Comparison of ENCODE assay signal across 12 mouse cellular contexts in genomic region chr15:27723746-27724145, GRCm38 (mm10). TPM values are rescaled to one million over a fixed set of nuclear protein-coding genes. Genes with fewer than 3 reads are reported as not detected.
A peak's percentile ranks its signal among the peaks of the same experiment; 100 is the strongest.
DNase-seq lines count a peak whose midpoint lies in the region; ATAC-seq lines count a peak whose summit lies in the region.
"Had no signal": no experiment of that assay in that cellular context is flagged by ENCODE, and none has a peak within 500 bp of the region (broad histone marks: within the 10 kb centered on the region; RNA-seq: fewer than 3 reads in every experiment).

No protein-coding gene starts in this region.

- no peaks in the 10 kb centered on the region for H3K36me3 ChIP-seq in forebrain, embryonic 10.5 days (replicated peaks)
- H3K36me3 ChIP-seq in forebrain, embryonic 14.5 days (ENCODE audit: control insufficient read depth, insufficient read depth, low read length): no peaks in the 10 kb centered on the region
- H3K36me3 ChIP-seq in kidney, embryonic 16.5 days (ENCODE audit: insufficient read depth, low read length): no peaks in the 10 kb centered on the region
- no peaks in the 10 kb centered on the region for H3K36me3 ChIP-seq in intestine, embryonic 14.5 days (ENCODE audit: control insufficient read depth, insufficient read depth, low read length)
- no peaks in the 10 kb centered on the region for H3K36me3 ChIP-seq in macrophage (ENCODE audit: inconsistent target)
- H3K36me3 ChIP-seq in hindbrain, embryonic 12.5 days: no peaks in the 10 kb centered on the region
- H3K36me3 ChIP-seq: midbrain, embryonic 13.5 days had no signal

- no peaks in the 10 kb centered on the region for H3K9me3 ChIP-seq in forebrain, embryonic 10.5 days
- H3K9me3 ChIP-seq in forebrain, embryonic 14.5 days (replicated peaks; ENCODE audit: control insufficient read depth, low read length): no peaks in the 10 kb centered on the region; the same call in 1 of the 2 replicates
- no peaks in the 10 kb centered on the region for H3K9me3 ChIP-seq in kidney, embryonic 16.5 days (ENCODE audit: low read length)
- H3K9me3 ChIP-seq in intestine, embryonic 14.5 days (ENCODE audit: control insufficient read depth, low read length): no peaks in the 10 kb centered on the region
- H3K9me3 ChIP-seq in hindbrain, embryonic 12.5 days (replicated peaks): no peaks in the 10 kb centered on the region; the same call in 1 of the 2 replicates

- H3K4me1 ChIP-seq in forebrain, embryonic 10.5 days: 0 out of 2 replicates have a peak, but pooled peaks cover 4% of the 10 kb centered on the region
- H3K4me1 ChIP-seq in forebrain, embryonic 14.5 days (ENCODE audit: control insufficient read depth, insufficient read depth, low read length): no peaks in the 10 kb centered on the region
- H3K4me1 ChIP-seq in kidney, embryonic 16.5 days (ENCODE audit: insufficient read depth, low read length): peaks cover 7% of the 10 kb centered on the region; the same call in 1 of the 2 replicates
- H3K4me1 ChIP-seq in intestine, embryonic 14.5 days (replicated peaks; ENCODE audit: control insufficient read depth, insufficient read depth, low read length): peaks cover 15% of the 10 kb centered on the region
- H3K4me1 ChIP-seq in hindbrain, embryonic 12.5 days: 0 out of 2 replicates have a peak, but pooled peaks cover 3% of the 10 kb centered on the region
- H3K4me1 ChIP-seq: midbrain, embryonic 13.5 days; neural tube, embryonic 13.5 days had no signal

- H3K79me2 ChIP-seq in macrophage (ENCODE audit: inconsistent target): no peaks in the 10 kb centered on the region

- no peak for ATAC-seq in forebrain, embryonic 14.5 days
- peak; percentile 69; the same call in 1 of the 2 replicates for ATAC-seq in kidney, embryonic 16.5 days (ENCODE audit: low FRiP score, low TSS enrichment)
- ATAC-seq in intestine, embryonic 14.5 days (replicated peaks; ENCODE audit: low FRiP score, low TSS enrichment, low read depth): no peak
- no peak for ATAC-seq in hindbrain, embryonic 12.5 days (ENCODE audit: low FRiP score)
- ATAC-seq: midbrain, embryonic 13.5 days had no signal

- no peak for DNase-seq in forebrain, embryonic 10.5 days (ENCODE audit: extremely low spot score, low spot score)
- no peak for DNase-seq in forebrain, embryonic 14.5 days (ENCODE audit: low spot score)
- no peak for DNase-seq in kidney, adult 8-10 months
- DNase-seq in intestine, embryonic 14.5 days (ENCODE audit: low spot score): no peak
- no peak for DNase-seq in cerebellum, adult 18-20 months
- DNase-seq: adrenal gland, postnatal 14 days; lung, postnatal 10 days had no signal

- H3K4me3 ChIP-seq in forebrain, embryonic 10.5 days: no peak overlapping the region
- H3K4me3 ChIP-seq in forebrain, embryonic 14.5 days (ENCODE audit: low read depth, low read length): no peak overlapping the region
- H3K4me3 ChIP-seq in kidney, embryonic 16.5 days (ENCODE audit: low read length): no peak overlapping the region
- no peak overlapping the region for H3K4me3 ChIP-seq in intestine, embryonic 14.5 days (ENCODE audit: low read depth, low read length)
- no peak overlapping the region for H3K4me3 ChIP-seq in macrophage (ENCODE audit: inconsistent target)
- H3K4me3 ChIP-seq in hindbrain, embryonic 12.5 days: no peak overlapping the region
- H3K4me3 ChIP-seq: midbrain, embryonic 13.5 days; neural tube, embryonic 13.5 days had no signal

- no peak overlapping the region for H3K9ac ChIP-seq in forebrain, embryonic 14.5 days (ENCODE audit: low read length)
- no peak overlapping the region for H3K9ac ChIP-seq in kidney, embryonic 16.5 days (replicated peaks; ENCODE audit: low read length)
- H3K9ac ChIP-seq in intestine, embryonic 14.5 days (ENCODE audit: low read length): no peak overlapping the region
- H3K9ac ChIP-seq in hindbrain, embryonic 12.5 days: no peak overlapping the region
- H3K9ac ChIP-seq: midbrain, embryonic 13.5 days; neural tube, embryonic 13.5 days had no signal

- no peaks in the 10 kb centered on the region for H3K27me3 ChIP-seq in forebrain, embryonic 10.5 days (ENCODE audit: poor library complexity, severe bottlenecking)
- H3K27me3 ChIP-seq in forebrain, embryonic 14.5 days (replicated peaks; ENCODE audit: control insufficient read depth, insufficient read depth, low read length): no peaks in the 10 kb centered on the region
- H3K27me3 ChIP-seq in kidney, embryonic 16.5 days (ENCODE audit: insufficient read depth, low read length): no peaks in the 10 kb centered on the region
- H3K27me3 ChIP-seq in intestine, embryonic 14.5 days (replicated peaks; ENCODE audit: control insufficient read depth, insufficient read depth, low read length): no peaks in the 10 kb centered on the region
- H3K27me3 ChIP-seq in hindbrain, embryonic 12.5 days: no peaks in the 10 kb centered on the region; the same call in 1 of the 2 replicates
- H3K27me3 ChIP-seq: midbrain, embryonic 13.5 days; neural tube, embryonic 13.5 days had no signal

- H3K4me2 ChIP-seq in forebrain, embryonic 14.5 days (ENCODE audit: low read length): no peak overlapping the region
- no peak overlapping the region for H3K4me2 ChIP-seq in kidney, embryonic 16.5 days (replicated peaks; ENCODE audit: low read depth, low read length)
- H3K4me2 ChIP-seq in intestine, embryonic 14.5 days (ENCODE audit: low read length): no peak overlapping the region
- no peak overlapping the region for H3K4me2 ChIP-seq in hindbrain, embryonic 12.5 days (replicated peaks)
- H3K4me2 ChIP-seq: midbrain, embryonic 13.5 days; neural tube, embryonic 13.5 days had no signal

- WGBS in forebrain, embryonic 10.5 days: 58% methylated on average over 6 of the region's 6 CpGs
- WGBS in forebrain, embryonic 14.5 days: 51% methylated on average over 6 of the region's 6 CpGs
- 45% methylated on average over 6 of the region's 6 CpGs for WGBS in kidney, embryonic 16.5 days
- 56% methylated on average over 6 of the region's 6 CpGs for WGBS in intestine, embryonic 14.5 days
- WGBS in macrophage (ENCODE audit: missing documents): 72% methylated on average over 6 of the region's 6 CpGs
- WGBS in hindbrain, embryonic 12.5 days: 61% methylated on average over 6 of the region's 6 CpGs

- H3K27ac ChIP-seq in forebrain, embryonic 10.5 days: 0 out of 2 replicates have a peak overlapping the region, but pooled peaks have one; percentile 37
- H3K27ac ChIP-seq in forebrain, embryonic 14.5 days (ENCODE audit: low read depth, low read length): no peak overlapping the region
- H3K27ac ChIP-seq in kidney, embryonic 16.5 days (ENCODE audit: low read length): no peak overlapping the region; the same call in 1 of the 2 replicates
- H3K27ac ChIP-seq in intestine, embryonic 14.5 days (ENCODE audit: low read depth): peak overlapping the region; percentile 54; the same call in 1 of the 2 replicates
- H3K27ac ChIP-seq in macrophage: peak overlapping the region; percentile 97
- H3K27ac ChIP-seq in hindbrain, embryonic 12.5 days: no peak overlapping the region
- H3K27ac ChIP-seq: midbrain, embryonic 13.5 days had no signal

RNA-seq across cellular contexts. Expression of gene Otulinl, which starts 42.4 kb away (rescaled TPM):
- 7.7 and 8.0 TPM in 2 replicates for polyA plus RNA-seq in forebrain, embryonic 10.5 days (2016; fragmentation: Nextera tagmentation; extraction: Ambion mirVana)
- 13.2 and 14.2 TPM in 2 replicates for polyA plus RNA-seq in forebrain, embryonic 14.5 days (2014; fragmentation: Nextera tagmentation; extraction: Ambion mirVana)
- polyA plus RNA-seq in kidney, embryonic 16.5 days (2015; fragmentation: Nextera tagmentation; extraction: Ambion mirVana): 29.1 and 31.9 TPM in 2 replicates
- polyA plus RNA-seq in intestine, embryonic 14.5 days (2014; fragmentation: Nextera tagmentation; extraction: Ambion mirVana): 7.4 and 10.4 TPM in 2 replicates
- total RNA-seq in macrophage (2018; cell fraction: chromatin; rRNA removed): 100 to 1,000 TPM in 8 of 26 experiments, 10 to 100 TPM in 18; 19.8 to 170 (median 74.5) TPM
- total RNA-seq in macrophage (2018; cell fraction: cytosol; rRNA removed): 100 to 1,000 TPM in 9 of 26 experiments, 10 to 100 TPM in 17; 38.0 to 139 (median 90.4) TPM
- total RNA-seq in macrophage (2018; cell fraction: nucleus; rRNA removed): 100 to 1,000 TPM in 12 of 26 experiments, 10 to 100 TPM in 14; 31.4 to 206 (median 98.5) TPM
- polyA plus RNA-seq in macrophage (2018): 61.1 to 168 TPM (median 87.5 TPM) in 3 replicates
- polyA plus RNA-seq in hindbrain, embryonic 12.5 days (2016; fragmentation: Nextera tagmentation; extraction: Ambion mirVana): 10.0 and 13.7 TPM in 2 replicates

Comparison
In these comparisons a context has a peak if more than half of its experiments do, and no peak if none do; other contexts are left out.
1. H3K27ac ChIP-seq: peak in forebrain, embryonic 10.5 days (single experiment), intestine, embryonic 14.5 days (single experiment) and macrophage (single experiment); none in forebrain, embryonic 14.5 days (single experiment), kidney, embryonic 16.5 days (single experiment) and hindbrain, embryonic 12.5 days (single experiment).